Mouse (Mus musculus) Patski (cell line): Measurements from ENCODE around the gene Bglap2. TPM values are rescaled to one million over a fixed set of nuclear protein-coding genes. Genes with fewer than 3 reads are reported as not detected.

Source experiments
- ATAC-seq: fragments of 100-300 bp; one replicate; pipeline ENCODE4 v1.8.0; 2021
- CTCF ChIA-PET: fragments of 350-600 bp; sonication (Branson Sonifier 250); formaldehyde crosslinking; loops from one replicate; lab custom pipeline; 2022; ENCODE audit warnings: inconsistent platforms; lab: Charles Lee
- POLR2A ChIA-PET: fragments of 350-600 bp; sonication (Branson Sonifier 250); formaldehyde crosslinking; loops from one replicate; lab custom pipeline; 2022; ENCODE audit warnings: antibody characterized with exemption, inconsistent platforms; lab: Charles Lee
- DNase-seq: peaks from one replicate; pipeline ENCODE4 v3.0.0-alpha.2; 2011; ENCODE audit warnings: low read depth, low spot score
- H3K27me3 ChIP-seq: fragments of 371-371 bp; one replicate; pipeline ENCODE4 v1.5.1; 2021
- CTCF ChIP-seq: fragments of 100-300 bp; IDR thresholded peaks from one replicate; pipeline ENCODE4 v1.5.1; 2021
- in situ Hi-C: fragments of 300-500 bp; cut with MboI; formaldehyde crosslinking; loops from 3 replicates; pipeline ENCODE4 v1.11.1; 2018; ENCODE audit warnings: low pct_unique_long_range_greater_than_20kb, mixed read lengths
- polyA plus RNA-seq: library from polyadenylated mRNA; unstranded; gene quantifications from one replicate; pipeline ENCODE4 v1.2.3, GENCODE M21; 2021

Gene Bglap2
- polyA plus RNA-seq, 1 experiment from 2014 or later = not detected

- ATAC-seq = no peak
- ChIA-PET POLR2A (interaction anchor here (0.8 to 0.9 kb wide), 2 partner anchors 21 to 182 kb away, joined by 3 read pairs; no protein-coding TSS in a partner anchor), CTCF (interaction anchor here (1.2 to 2.9 kb wide), 4 partner anchors 10 to 125 kb away, joined by 3 to 19 read pairs (median 5); no protein-coding TSS in a partner anchor)
- in situ Hi-C loops = no loop called here
- DNase-seq = no peak
- TF ChIP-seq CTCF = no peak
- no peaks in the 10 kb centered on the region for H3K27me3 ChIP-seq
Observed at GRCm38 (mm10) chr3:88331282-88331681, 47.2 kb downstream of the Bglap2 start.

GRCm38 (mm10) chr3:88328956-88329355, 49.5 kb downstream of the Bglap2 start:
- H3K27me3 ChIP-seq = no peaks in the 10 kb centered on the region
- ATAC-seq (no peak), DNase-seq (no peak)
- no peak for TF ChIP-seq CTCF
- in situ Hi-C loops = no loop called here
- POLR2A ChIA-PET = no interaction called here
- CTCF ChIA-PET = interaction anchor here (1.0 kb wide), 1 partner anchor 21 kb away, joined by 3 read pairs; no protein-coding TSS in a partner anchor

Other genes with a start within 250 kb of the Bglap2 start
- gene Mef2d, start 236.3 kb downstream of the Bglap2 start, polyA plus RNA-seq = 62.7 TPM
- gene Rhbg, start 124.0 kb downstream of the Bglap2 start, polyA plus RNA-seq = not detected
- 0.19 TPM for gene Gm38392, start 91.5 kb downstream of the Bglap2 start, polyA plus RNA-seq
- gene Tsacc, start 81.7 kb downstream of the Bglap2 start, polyA plus RNA-seq = 6.3 TPM
- 573 TPM for gene Cct3, start 81.6 kb downstream of the Bglap2 start, polyA plus RNA-seq
- 590 TPM for gene Glmp, start 53.7 kb downstream of the Bglap2 start, polyA plus RNA-seq
- 3.1 TPM for gene Tmem79, start 42.6 kb downstream of the Bglap2 start, polyA plus RNA-seq
- gene Smg5, start 42.4 kb downstream of the Bglap2 start, polyA plus RNA-seq = 90.1 TPM
- 0.04 TPM for gene Paqr6, start 14.1 kb downstream of the Bglap2 start, polyA plus RNA-seq
- 0.22 TPM for gene Bglap3, start 6.0 kb downstream of the Bglap2 start, polyA plus RNA-seq
- gene Bglap, start 5.8 kb upstream of the Bglap2 start, polyA plus RNA-seq = 0.22 TPM
- gene Pmf1, start 31.6 kb upstream of the Bglap2 start, polyA plus RNA-seq = 80.1 TPM
- 42.6 TPM for gene Slc25a44, start 46.4 kb upstream of the Bglap2 start, polyA plus RNA-seq
- 6.6 TPM for gene Sema4a, start 82.5 kb upstream of the Bglap2 start, polyA plus RNA-seq
- 401 TPM for gene Lmna, start 131.3 kb upstream of the Bglap2 start, polyA plus RNA-seq
- 42.6 TPM for gene Mex3a, start 153.7 kb upstream of the Bglap2 start, polyA plus RNA-seq
- gene Rab25, start 169.6 kb upstream of the Bglap2 start, polyA plus RNA-seq = 0.41 TPM
- 264 TPM for gene Lamtor2, start 174.4 kb upstream of the Bglap2 start, polyA plus RNA-seq
- 143 TPM for gene Ubqln4, start 175.1 kb upstream of the Bglap2 start, polyA plus RNA-seq
- gene Ssr2, start 197.2 kb upstream of the Bglap2 start, polyA plus RNA-seq = 410 TPM
- gene Arhgef2, start 227.3 kb upstream of the Bglap2 start, polyA plus RNA-seq = 175 TPM